Mouse (Mus musculus): ENCODE measurements around the gene Slc17a4. TPM values are rescaled to one million over a fixed set of nuclear protein-coding genes. Genes with fewer than 3 reads are reported as not detected.
A peak's percentile ranks its signal among the peaks of the same experiment; 100 is the strongest.

The Slc17a4 gene
- polyA plus RNA-seq, 1 experiment from 2014 or later = 0.10 TPM

- DNase-seq (ENCODE audit: low spot score) = no peak
Measured at GRCm38 (mm10) chr13:23893269-23893593, 21.6 kb downstream of the Slc17a4 start.

- no peak for DNase-seq (ENCODE audit: low spot score)
Measured at GRCm38 (mm10) chr13:23892592-23893268, 22.1 kb downstream of the Slc17a4 start.

- DNase-seq (ENCODE audit: low spot score) = no peak
Measured at GRCm38 (mm10) chr13:23889011-23889605, 25.7 kb downstream of the Slc17a4 start.

GRCm38 (mm10) chr13:23887026-23887725, 27.6 kb downstream of the Slc17a4 start:
- no peak for DNase-seq (ENCODE audit: low spot score)

- DNase-seq (ENCODE audit: low spot score) = peak; percentile 53
Measured at GRCm38 (mm10) chr13:23885540-23885939, 29.3 kb downstream of the Slc17a4 start.

- DNase-seq (ENCODE audit: low spot score) = no peak
Measured at GRCm38 (mm10) chr13:23879636-23880035, 35.2 kb downstream of the Slc17a4 start.

- no peak for DNase-seq (ENCODE audit: low spot score)
Measured at GRCm38 (mm10) chr13:23879106-23879505, 35.7 kb downstream of the Slc17a4 start.

- no peak for DNase-seq (ENCODE audit: low spot score)
Measured at GRCm38 (mm10) chr13:23873141-23873540, 41.7 kb downstream of the Slc17a4 start.

- no peak for DNase-seq (ENCODE audit: low spot score)
Measured at GRCm38 (mm10) chr13:23869996-23870395, 44.8 kb downstream of the Slc17a4 start.

- DNase-seq (ENCODE audit: low spot score) = no peak
Measured at GRCm38 (mm10) chr13:23868790-23869533, 45.8 kb downstream of the Slc17a4 start.

- DNase-seq (ENCODE audit: low spot score) = no peak
Measured at GRCm38 (mm10) chr13:23867405-23867804, 47.4 kb downstream of the Slc17a4 start, which contains the start of gene Slc17a1. Gene Slc17a1, plus strand, starts transcription at chr13:23867750.

GRCm38 (mm10) chr13:23867000-23867399, 47.8 kb downstream of the Slc17a4 start:
- no peak for DNase-seq (ENCODE audit: low spot score)

GRCm38 (mm10) chr13:23866086-23866710, 48.6 kb downstream of the Slc17a4 start:
- no peak for DNase-seq (ENCODE audit: low spot score)

GRCm38 (mm10) chr13:23864711-23865110, 50.1 kb downstream of the Slc17a4 start:
- no peak for DNase-seq (ENCODE audit: low spot score)

- no peak for DNase-seq (ENCODE audit: low spot score)
Measured at GRCm38 (mm10) chr13:23861815-23862214, 53.0 kb downstream of the Slc17a4 start.

- no peak for DNase-seq (ENCODE audit: low spot score)
Measured at GRCm38 (mm10) chr13:23856401-23856800, 58.4 kb downstream of the Slc17a4 start.

GRCm38 (mm10) chr13:23849299-23849698, 65.5 kb downstream of the Slc17a4 start:
- no peak for DNase-seq (ENCODE audit: low spot score)
